Mouse (Mus musculus) kidney, adult 18-20 months (tissue): ENCODE measurements around the gene Bora.

Experiments used
- DNase-seq: peaks from one replicate; pipeline ENCODE4 v3.0.0; 2021

Gene Bora

GRCm38 (mm10) chr14:99071146-99071545, 25.1 kb downstream of the Bora start:
- DNase-seq: no peak

- DNase-seq: no peak
These were observed 42.9 kb downstream of the Bora start for GRCm38 (mm10) chr14:99088947-99089346.

- peak; percentile 99 for DNase-seq
These were observed 53.4 kb downstream of the Bora start, which contains the start of the genes Pibf1 and Dis3 for GRCm38 (mm10) chr14:99099267-99099966. Pibf1 (plus strand) TSS chr14:99099424. Dis3 (minus strand) TSS chr14:99099770.

- no peak for DNase-seq
These were observed 54.1 kb downstream of the Bora start for GRCm38 (mm10) chr14:99099967-99100587.

GRCm38 (mm10) chr14:99103050-99103449, 57.0 kb downstream of the Bora start:
- no peak for DNase-seq

- no peak for DNase-seq
These were observed 58.6 kb downstream of the Bora start for GRCm38 (mm10) chr14:99104542-99105123.

- no peak for DNase-seq
These were observed 60.6 kb downstream of the Bora start for GRCm38 (mm10) chr14:99106671-99107070.

GRCm38 (mm10) chr14:99107631-99108187, 61.7 kb downstream of the Bora start:
- no peak for DNase-seq

GRCm38 (mm10) chr14:99108762-99109161, 62.7 kb downstream of the Bora start:
- no peak for DNase-seq

GRCm38 (mm10) chr14:99117576-99117975, 71.6 kb downstream of the Bora start:
- no peak for DNase-seq

GRCm38 (mm10) chr14:99121584-99122339, 75.7 kb downstream of the Bora start:
- no peak for DNase-seq

- DNase-seq: no peak
These were observed 78.1 kb downstream of the Bora start for GRCm38 (mm10) chr14:99124076-99124475.
